Mouse (Mus musculus) hindbrain, embryonic 12.5 days (tissue): Measurements from ENCODE around the gene Olfr638. TPM values are rescaled to one million over a fixed set of nuclear protein-coding genes. Genes with fewer than 3 reads are reported as not detected.
"Not testable (repeated sequence)": the region's sequence is repeated elsewhere in the genome, so short reads cannot be mapped to it uniquely, and the experiment has no call there.

Experiments used
- ATAC-seq: fragments of 200-750 bp; cut with Nextera tagmentation; 2 replicates; pipeline ENCODE4 v1.8.0; 2017; ENCODE audit warnings: moderate TSS enrichment; ENCODE audit not compliant: low FRiP score
- H3K27ac ChIP-seq: fragments of 300-500 bp; sonication (generic); 2 replicates; pipeline ENCODE4 v1.5.1; 2016; ENCODE audit warnings: mild to moderate bottlenecking
- H3K27me3 ChIP-seq: fragments of 300-500 bp; sonication (generic); 2 replicates; pipeline ENCODE4 v1.6.1; 2016; ENCODE audit warnings: mild to moderate bottlenecking
- H3K36me3 ChIP-seq: fragments of 300-500 bp; sonication (generic); 2 replicates; pipeline ENCODE4 v1.6.1; 2016; ENCODE audit warnings: mild to moderate bottlenecking
- H3K4me1 ChIP-seq: fragments of 300-500 bp; sonication (generic); 2 replicates; pipeline ENCODE4 v1.6.1; 2016
- H3K4me2 ChIP-seq: fragments of 300-500 bp; sonication (generic); replicated peaks from 2 replicates; pipeline ENCODE4 v1.6.1; 2016; ENCODE audit warnings: mild to moderate bottlenecking
- H3K4me3 ChIP-seq: fragments of 300-500 bp; sonication (generic); 2 replicates; pipeline ENCODE4 v1.5.1; 2016; ENCODE audit warnings: mild to moderate bottlenecking
- H3K9ac ChIP-seq: fragments of 300-500 bp; sonication (generic); 2 replicates; pipeline ENCODE4 v1.6.1; 2016; ENCODE audit warnings: mild to moderate bottlenecking, moderate library complexity
- H3K9me3 ChIP-seq: fragments of 300-500 bp; sonication (generic); replicated peaks from 2 replicates; pipeline ENCODE4 v1.6.1; 2016; ENCODE audit warnings: mild to moderate bottlenecking
- WGBS: fragments of 180-500 bp; shearing (Covaris S2); methylation state at CpG from one replicate; pipeline ENCODE4 v1.1.7; 2016; 5-methylcytosine and 5-hydroxymethylcytosine counted together
- polyA plus RNA-seq: library from polyadenylated mRNA; unstranded; fragments of >200 nt; fragmentation: Nextera tagmentation; extraction: Ambion mirVana; gene quantifications from 2 replicates; pipeline ENCODE4 v1.2.1, GENCODE M21; 2016

Olfr638 gene
- polyA plus RNA-seq, result not detected in 2 replicates

DNA sequence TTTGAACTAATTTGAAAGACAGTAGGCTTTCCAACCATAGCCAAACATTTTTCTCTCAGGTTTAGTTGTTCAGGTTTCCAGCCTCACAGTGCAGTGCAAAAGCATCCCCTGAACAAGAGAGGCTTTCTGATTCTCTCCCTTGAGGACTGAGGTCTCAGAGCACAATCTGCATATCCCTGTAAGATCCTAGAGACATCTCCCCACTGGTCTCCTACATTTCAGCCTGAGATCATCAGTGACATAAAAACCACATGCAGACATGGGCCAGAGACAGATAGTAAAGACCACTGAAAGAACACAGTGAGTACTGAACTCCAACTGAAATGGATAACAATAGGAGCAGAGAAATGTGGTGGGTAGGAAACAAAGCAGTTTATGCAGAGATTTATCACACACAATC lies at the start of gene Olfr638:
Gene Olfr638 (plus strand): TSS at position 301 of the 400 bp plus-strand sequence.
- Histone ChIP-seq H3K27me3 (no peaks in the 10 kb centered on the region), H3K9ac (no peak within 1 kb of the TSS), H3K36me3 (no peaks in the 10 kb centered on the region), H3K27ac (no peak within 1 kb of the TSS), H3K4me3 (no peak within 1 kb of the TSS), H3K4me1 (no peaks in the 10 kb centered on the region), H3K4me2 (no peak within 1 kb of the TSS), H3K9me3 (no peaks in the 10 kb centered on the region)
- no peak for ATAC-seq

DNA sequence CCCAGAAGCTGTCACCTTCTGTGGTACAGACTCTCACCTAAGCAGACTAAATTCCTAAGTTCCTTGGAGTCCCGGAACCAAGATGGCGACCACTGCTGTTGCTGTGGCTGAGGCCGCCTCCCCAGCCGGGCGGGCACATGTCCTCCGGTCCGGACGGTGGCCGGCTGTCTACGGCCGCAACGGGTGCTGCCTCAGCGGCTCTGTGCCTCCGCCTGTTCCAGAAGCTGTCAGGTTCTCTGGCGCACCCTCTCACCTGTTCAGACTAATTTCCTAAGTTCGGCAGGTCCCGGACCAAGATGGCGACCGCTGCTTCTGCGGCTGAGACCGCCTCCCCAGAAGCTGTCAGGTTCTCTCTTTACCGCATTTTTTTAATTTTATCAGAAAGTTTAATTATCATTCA lies 31.7 kb upstream of the Olfr638 start:
- WGBS, result 96% methylated on average over 22 of the region's 22 CpGs
- not testable (repeated sequence) for H3K36me3 ChIP-seq, H3K4me2 ChIP-seq, H3K9ac ChIP-seq, H3K9me3 ChIP-seq, H3K27ac ChIP-seq, H3K4me3 ChIP-seq, H3K27me3 ChIP-seq, H3K4me1 ChIP-seq, ATAC-seq

DNA sequence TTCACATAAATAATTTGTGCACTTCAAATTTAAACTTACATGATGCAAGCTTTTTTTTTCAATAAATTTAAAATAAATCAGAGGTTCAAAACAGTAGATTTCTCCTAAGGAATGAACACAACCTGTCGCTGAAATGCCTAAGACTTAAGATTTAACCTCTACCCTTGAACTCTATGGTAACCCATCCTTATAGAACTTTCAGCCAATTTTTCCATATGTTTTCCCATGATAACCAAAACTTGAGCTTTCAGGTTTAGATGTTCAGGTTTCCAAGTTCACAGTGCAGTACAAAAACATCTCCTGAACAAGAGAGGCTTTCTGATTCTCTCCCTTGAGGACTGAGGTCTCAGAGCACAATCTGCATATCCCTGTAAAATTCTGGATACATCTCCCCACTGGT lies 27.7 kb upstream of the Olfr638 start, which contains the start of gene Olfr635:
Gene Olfr635 (plus strand): TSS at position 301 of the 400 bp plus-strand sequence.
- 76% methylated on average over 1 of the region's 1 CpGs for WGBS
- H3K4me3 ChIP-seq, result no peak within 1 kb of the TSS
- ATAC-seq, result no peak

DNA sequence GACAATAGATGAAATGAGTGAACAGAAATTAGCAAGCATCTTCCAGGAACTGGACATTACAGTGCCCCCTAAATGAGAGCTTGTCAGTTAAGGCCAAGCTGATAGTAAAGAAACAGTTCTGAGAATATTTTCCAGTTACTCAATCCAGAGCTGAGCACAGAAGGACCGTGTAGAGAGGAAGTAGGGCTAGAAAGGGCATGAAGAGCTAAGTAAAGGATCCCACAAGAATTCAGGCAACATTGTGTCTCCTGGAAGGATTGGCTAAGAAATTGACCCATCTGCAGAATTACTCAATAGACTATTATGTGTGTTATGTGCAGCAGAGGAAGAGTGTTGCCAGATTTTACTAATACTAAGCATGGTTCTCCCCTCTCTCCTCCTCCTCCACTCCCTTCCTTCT lies 26.8 kb upstream of the Olfr638 start:
- H3K27ac ChIP-seq, result no peak overlapping the region
- H3K4me3 ChIP-seq, result no peak overlapping the region
- no peaks in the 10 kb centered on the region for H3K27me3 ChIP-seq
- 60% methylated on average over 1 of the region's 1 CpGs for WGBS
- no peak overlapping the region for H3K9ac ChIP-seq
- no peak overlapping the region for H3K4me2 ChIP-seq
- ATAC-seq, result no peak
- no peaks in the 10 kb centered on the region for H3K4me1 ChIP-seq
- no peaks in the 10 kb centered on the region for H3K9me3 ChIP-seq
- no peaks in the 10 kb centered on the region for H3K36me3 ChIP-seq

More for the DNA sequence above, 27.7 kb upstream of the Olfr638 start, which contains the start of gene Olfr635:
- H3K27me3 ChIP-seq, result no peaks in the 10 kb centered on the region
- H3K9ac ChIP-seq, result no peak within 1 kb of the TSS
- no peaks in the 10 kb centered on the region for H3K36me3 ChIP-seq
- H3K27ac ChIP-seq, result no peak within 1 kb of the TSS
- no peaks in the 10 kb centered on the region for H3K4me1 ChIP-seq
- H3K9me3 ChIP-seq, result no peaks in the 10 kb centered on the region
- no peak within 1 kb of the TSS for H3K4me2 ChIP-seq

DNA sequence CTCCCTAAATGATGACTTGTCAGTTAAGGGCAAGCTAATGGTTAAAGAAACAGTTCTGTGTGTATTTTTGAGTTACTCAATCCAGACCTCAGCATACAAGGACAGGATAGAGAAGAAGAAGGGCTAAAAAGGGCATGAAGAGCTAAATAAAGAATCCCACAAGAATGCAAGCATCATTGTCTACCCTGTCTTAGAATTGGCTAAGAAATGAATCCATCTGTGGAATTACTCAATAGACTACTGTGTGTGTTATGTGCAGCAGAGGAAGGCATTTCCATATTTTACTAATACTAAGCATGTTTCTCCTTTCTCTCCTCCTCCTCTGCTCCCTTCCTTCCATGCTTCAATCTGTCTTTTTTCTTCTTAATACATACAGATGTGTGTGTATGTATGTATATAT lies 578 bp downstream of the Olfr638 start:
- Histone ChIP-seq H3K27me3 (no peaks in the 10 kb centered on the region), H3K4me2 (no peak overlapping the region)
- ATAC-seq, result no peak

DNA sequence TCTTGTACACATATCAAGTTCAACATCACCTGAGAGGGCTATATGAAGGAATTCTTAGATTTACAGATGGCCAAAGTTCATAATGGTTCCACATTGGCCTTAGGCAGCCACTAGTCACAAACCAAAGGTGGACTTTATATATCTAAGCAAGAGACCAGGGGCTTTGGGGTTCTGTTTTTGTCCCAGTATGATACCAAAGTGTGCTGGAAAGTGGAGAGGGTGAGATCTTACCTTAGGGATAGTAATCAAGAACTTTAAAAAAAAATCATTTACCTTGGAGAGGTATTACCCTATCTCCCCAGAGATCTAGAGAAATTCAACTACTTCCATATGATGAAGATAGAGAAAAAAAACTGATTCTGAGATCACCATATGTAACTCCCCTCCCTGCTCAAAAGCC lies 18.7 kb downstream of the Olfr638 start, which contains the start of gene Olfr639:
Gene Olfr639 (minus strand): TSS at position 101 of the 400 bp plus-strand sequence.
- H3K4me3 ChIP-seq, result no peak within 1 kb of the TSS
- no peaks in the 10 kb centered on the region for H3K9me3 ChIP-seq
- H3K9ac ChIP-seq, result no peak within 1 kb of the TSS
- no peak within 1 kb of the TSS for H3K4me2 ChIP-seq
- no peak within 1 kb of the TSS for H3K27ac ChIP-seq
- ATAC-seq, result no peak
- H3K27me3 ChIP-seq, result no peaks in the 10 kb centered on the region
- H3K4me1 ChIP-seq, result no peaks in the 10 kb centered on the region
- no peaks in the 10 kb centered on the region for H3K36me3 ChIP-seq

More for the DNA sequence above, 578 bp downstream of the Olfr638 start:
- Histone ChIP-seq H3K4me1 (no peaks in the 10 kb centered on the region), H3K27ac (no peak overlapping the region), H3K4me3 (no peak overlapping the region), H3K36me3 (no peaks in the 10 kb centered on the region), H3K9me3 (no peaks in the 10 kb centered on the region), H3K9ac (no peak overlapping the region)

DNA sequence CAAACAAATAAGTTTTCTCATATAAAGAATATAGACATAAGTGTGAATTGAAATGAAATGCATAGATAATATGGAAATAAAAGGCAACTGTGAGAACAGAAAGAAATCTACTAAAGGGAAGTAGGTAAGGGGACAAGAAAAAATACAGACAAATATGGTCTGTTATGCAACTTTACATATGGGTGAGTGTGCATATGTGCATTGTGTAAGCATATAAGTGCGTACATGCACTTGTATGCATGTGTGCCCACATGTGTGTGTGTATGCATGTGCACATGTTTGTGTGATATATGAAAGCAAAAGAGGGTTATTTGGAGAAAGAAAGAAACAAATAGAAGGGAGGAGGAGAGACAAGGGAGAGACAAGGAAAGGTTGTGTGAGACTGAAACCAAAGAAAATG lies 20.4 kb downstream of the Olfr638 start:
- Histone ChIP-seq H3K4me1 (no peaks in the 10 kb centered on the region), H3K36me3 (no peaks in the 10 kb centered on the region), H3K27ac (no peak overlapping the region), H3K4me2 (no peak overlapping the region), H3K9ac (no peak overlapping the region), H3K27me3 (no peaks in the 10 kb centered on the region), H3K4me3 (no peak overlapping the region), H3K9me3 (no peaks in the 10 kb centered on the region)
- WGBS, result 86% methylated on average over 1 of the region's 1 CpGs
- no peak for ATAC-seq

DNA sequence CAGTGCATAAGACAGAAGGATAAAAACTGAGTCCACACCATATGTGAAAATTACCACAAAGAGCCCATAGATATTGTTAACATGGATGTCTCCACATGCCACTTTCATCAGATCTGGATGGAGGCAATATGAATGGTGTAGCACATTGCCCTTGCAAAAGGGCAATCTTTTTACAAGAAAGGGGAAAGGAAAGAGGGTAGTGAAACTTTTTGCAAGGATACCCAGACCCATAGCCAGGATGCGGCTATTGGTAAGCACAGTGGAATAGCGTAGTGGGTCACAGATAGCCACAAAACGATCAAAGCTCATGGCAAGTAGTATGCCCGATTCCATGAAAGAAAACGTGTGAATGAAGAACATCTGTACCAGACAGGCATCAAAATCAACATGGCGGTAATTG lies 23.1 kb downstream of the Olfr638 start:
- 97% methylated on average over 6 of the region's 6 CpGs for WGBS
- Histone ChIP-seq H3K4me3 (no peak overlapping the region), H3K9ac (no peak overlapping the region), H3K4me2 (no peak overlapping the region), H3K27ac (no peak overlapping the region), H3K27me3 (no peaks in the 10 kb centered on the region), H3K4me1 (no peaks in the 10 kb centered on the region), H3K36me3 (no peaks in the 10 kb centered on the region), H3K9me3 (no peaks in the 10 kb centered on the region)
- no peak for ATAC-seq

DNA sequence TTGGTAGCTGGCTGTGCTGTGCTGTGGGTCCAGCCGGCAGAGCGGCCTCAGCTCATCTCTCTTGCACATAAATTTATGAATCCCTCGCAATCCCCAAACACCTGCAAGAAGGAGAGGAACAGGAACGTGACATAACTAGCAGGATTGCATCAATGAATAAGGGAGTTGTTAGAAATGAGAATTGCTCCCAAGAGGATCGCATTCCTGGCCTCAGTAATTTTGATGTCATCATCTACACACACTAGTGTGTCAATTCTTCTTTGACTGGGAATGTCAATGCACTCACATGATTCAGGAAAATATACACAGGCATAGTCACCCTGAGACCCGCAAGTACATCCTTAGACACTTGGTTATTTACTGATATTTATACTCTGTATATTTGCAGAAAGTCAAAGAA lies 26.9 kb downstream of the Olfr638 start, which contains the start of gene Olfr640:
Gene Olfr640 (minus strand): TSS at position 101 of the 400 bp plus-strand sequence.
- no peaks in the 10 kb centered on the region for H3K36me3 ChIP-seq
- no peaks in the 10 kb centered on the region for H3K27me3 ChIP-seq
- H3K9ac ChIP-seq, result no peak within 1 kb of the TSS
- 88% methylated on average over 6 of the region's 6 CpGs for WGBS
- no peak for ATAC-seq
- no peak within 1 kb of the TSS for H3K27ac ChIP-seq
- no peaks in the 10 kb centered on the region for H3K9me3 ChIP-seq
- no peaks in the 10 kb centered on the region for H3K4me1 ChIP-seq
- H3K4me3 ChIP-seq, result no peak within 1 kb of the TSS
- no peak within 1 kb of the TSS for H3K4me2 ChIP-seq

DNA sequence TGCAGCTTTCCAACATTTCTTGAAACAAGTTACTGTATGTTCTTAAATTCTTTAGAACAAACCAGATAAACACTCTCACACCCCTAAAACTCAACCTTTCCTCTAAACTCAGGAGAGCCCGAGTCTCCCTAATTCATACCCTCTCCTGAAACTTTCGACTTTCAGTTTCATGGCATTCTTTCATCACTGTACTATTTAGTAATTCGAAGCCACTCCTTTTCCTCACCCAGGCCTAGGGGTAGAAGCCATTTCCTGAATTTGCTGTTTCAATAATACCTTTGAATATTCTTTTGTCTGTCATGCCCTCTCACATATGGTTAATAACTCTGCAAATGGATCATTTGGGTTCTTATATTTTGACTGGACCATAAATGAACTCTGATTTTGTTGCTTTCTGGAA lies 28.4 kb downstream of the Olfr638 start:
- no peak overlapping the region for H3K4me2 ChIP-seq
- no peaks in the 10 kb centered on the region for H3K9me3 ChIP-seq
- no peak for ATAC-seq
- no peaks in the 10 kb centered on the region for H3K36me3 ChIP-seq
- no peaks in the 10 kb centered on the region for H3K27me3 ChIP-seq
- WGBS, result 83% methylated on average over 3 of the region's 3 CpGs
- no peaks in the 10 kb centered on the region for H3K4me1 ChIP-seq
- no peak overlapping the region for H3K27ac ChIP-seq
- H3K4me3 ChIP-seq, result no peak overlapping the region
- H3K9ac ChIP-seq, result no peak overlapping the region

DNA sequence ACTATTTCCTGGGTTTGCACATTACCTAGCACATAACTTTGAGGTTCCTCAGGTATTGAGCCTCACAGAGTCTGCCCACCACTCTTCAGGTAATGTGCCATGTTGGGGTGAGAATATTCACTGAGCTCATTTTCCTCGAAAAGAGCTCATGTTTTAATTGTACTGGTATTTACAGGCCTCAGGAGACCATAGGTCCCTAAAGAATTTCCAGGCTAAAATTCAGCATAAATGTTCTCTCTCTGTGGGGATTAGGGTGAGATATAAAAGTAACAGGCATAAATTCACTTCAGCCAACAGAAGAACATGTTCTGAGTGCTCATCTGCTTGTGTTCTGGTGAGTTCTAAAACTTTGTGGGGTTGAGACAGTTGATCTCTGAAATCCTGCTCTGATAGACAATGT lies 36.6 kb downstream of the Olfr638 start, which contains the start of gene Olfr641:
Gene Olfr641 (plus strand): TSS at position 301 of the 400 bp plus-strand sequence.
- 65% methylated on average over 1 of the region's 1 CpGs for WGBS
- H3K4me1 ChIP-seq, result no peaks in the 10 kb centered on the region
- H3K27ac ChIP-seq, result no peak within 1 kb of the TSS
- no peak for ATAC-seq
- H3K9me3 ChIP-seq, result 0 out of 2 replicates have a peak, but pooled peaks cover 5% of the 10 kb centered on the region
- H3K4me3 ChIP-seq, result no peak within 1 kb of the TSS
- H3K9ac ChIP-seq, result no peak within 1 kb of the TSS
- H3K27me3 ChIP-seq, result no peaks in the 10 kb centered on the region
- H3K4me2 ChIP-seq, result no peak within 1 kb of the TSS
- H3K36me3 ChIP-seq, result no peaks in the 10 kb centered on the region

DNA sequence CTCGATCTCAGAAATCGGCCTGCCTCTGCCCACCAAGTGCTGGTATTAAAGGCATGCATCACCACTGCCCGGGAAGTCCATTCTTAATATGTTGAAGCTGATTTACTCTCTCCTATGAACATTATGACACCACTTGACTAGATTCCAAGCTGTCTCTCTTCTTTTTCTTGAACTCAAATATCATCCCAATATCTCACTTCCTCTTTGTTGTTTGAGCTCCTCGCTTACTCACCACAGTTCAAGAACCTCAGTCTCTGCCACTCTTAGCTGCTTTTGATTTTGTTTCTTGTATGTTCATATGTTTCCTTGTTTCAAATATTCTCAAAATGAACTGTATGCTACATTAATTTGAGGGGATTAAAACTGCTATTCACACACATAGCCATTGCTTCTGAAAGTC lies 52.2 kb downstream of the Olfr638 start:
- H3K36me3 ChIP-seq, result no peaks in the 10 kb centered on the region
- 93% methylated on average over 4 of the region's 4 CpGs for WGBS
- no peak overlapping the region for H3K27ac ChIP-seq
- H3K9ac ChIP-seq, result no peak overlapping the region
- ATAC-seq, result no peak
- H3K9me3 ChIP-seq, result no peaks in the 10 kb centered on the region
- no peak overlapping the region for H3K4me2 ChIP-seq
- no peak overlapping the region for H3K4me3 ChIP-seq
- H3K4me1 ChIP-seq, result no peaks in the 10 kb centered on the region
- H3K27me3 ChIP-seq, result no peaks in the 10 kb centered on the region

DNA sequence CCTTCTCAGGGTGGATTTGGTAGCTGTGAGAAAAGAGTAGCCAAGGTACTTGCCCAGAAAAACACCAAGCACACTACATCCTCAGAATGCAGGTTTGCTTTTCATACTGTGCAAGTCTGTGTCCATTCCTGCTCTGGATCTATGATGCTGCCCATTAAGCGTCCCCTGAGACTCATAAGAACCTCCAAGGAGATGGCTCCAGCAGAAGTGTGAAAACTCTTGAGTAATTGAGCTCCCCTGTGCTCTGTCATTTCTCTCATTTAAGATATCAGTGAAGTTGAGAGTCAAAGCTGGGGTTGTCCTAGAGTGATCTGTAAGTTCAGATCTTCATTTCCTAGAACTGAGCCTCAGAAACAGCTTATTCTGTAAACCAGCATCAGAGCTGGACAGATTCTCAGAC lies 54.0 kb downstream of the Olfr638 start, which contains the start of gene Olfr642:
Gene Olfr642 (minus strand): TSS at position 101 of the 400 bp plus-strand sequence.
- WGBS, result 71% methylated on average over 1 of the region's 1 CpGs
- no peaks in the 10 kb centered on the region for H3K27me3 ChIP-seq
- no peak within 1 kb of the TSS for H3K4me2 ChIP-seq
- no peak within 1 kb of the TSS for H3K4me3 ChIP-seq
- H3K9me3 ChIP-seq, result no peaks in the 10 kb centered on the region
- H3K9ac ChIP-seq, result no peak within 1 kb of the TSS
- H3K27ac ChIP-seq, result no peak within 1 kb of the TSS
- ATAC-seq, result no peak
- no peaks in the 10 kb centered on the region for H3K4me1 ChIP-seq
- H3K36me3 ChIP-seq, result no peaks in the 10 kb centered on the region
